In the genomic region with DNA sequence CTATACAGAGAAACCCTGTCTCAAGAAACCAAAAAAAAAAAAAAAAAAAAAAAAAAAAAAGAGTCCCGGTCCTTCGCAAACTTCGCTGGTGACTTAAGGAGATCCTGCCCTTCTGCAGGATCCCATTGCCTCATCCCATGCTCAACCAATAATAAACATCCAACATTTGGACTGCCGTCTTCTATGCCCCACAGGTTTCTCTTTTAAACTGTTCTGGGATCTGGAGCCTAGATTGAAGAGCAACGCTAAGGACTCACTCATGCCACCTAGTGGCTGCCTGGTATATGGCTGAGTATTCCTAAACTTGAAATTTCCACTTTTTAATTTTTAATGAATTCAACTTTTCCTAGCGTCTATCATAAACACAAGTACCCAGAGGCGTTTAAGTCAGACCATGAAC, we compare ENCODE assay signal across 9 mouse cellular contexts. TPM values are rescaled to one million over a fixed set of nuclear protein-coding genes. Genes with fewer than 3 reads are reported as not detected.
A peak's percentile ranks its signal among the peaks of the same experiment; 100 is the strongest.
DNase-seq lines count a peak whose midpoint lies in the region; ATAC-seq and TF ChIP-seq lines count a peak whose summit lies in the region.
"Had no signal": no experiment of that assay in that cellular context is flagged by ENCODE, and none has a peak within 500 bp of the region (broad histone marks: within the 10 kb centered on the region; RNA-seq: fewer than 3 reads in every experiment).

No protein-coding gene starts in this region.

- peak overlapping the region; percentile 64 for H3K4me3 ChIP-seq in gastrocnemius, adult 2 months
- peak overlapping the region; percentile 16; the same call in 1 of the 2 replicates for H3K4me3 ChIP-seq in kidney, embryonic 15.5 days (replicated peaks)
- H3K4me3 ChIP-seq in lung, embryonic 14.5 days (ENCODE audit: low read depth, low read length), result no peak overlapping the region
- H3K4me3 ChIP-seq: midbrain, embryonic 12.5 days had no signal

- DNase-seq in gastrocnemius, adult 2 months, result peak; percentile 65
- DNase-seq in gastrocnemius, postnatal 25 days, result no peak
- DNase-seq in MN1 (ENCODE audit: low spot score), result peak; percentile 63
- peak; percentile 54 to 80 for DNase-seq in cerebellum, postnatal 25 days
- peak; percentile 49 for DNase-seq in heart, adult 8-10 months (ENCODE audit: low spot score)
- DNase-seq in lung, embryonic 14.5 days, result peak; percentile 92
- DNase-seq in right cerebral cortex, postnatal 25 days, result peak; percentile 50

- no peak overlapping the region for H3K9ac ChIP-seq in kidney, embryonic 15.5 days
- no peak overlapping the region for H3K9ac ChIP-seq in lung, embryonic 14.5 days
- H3K9ac ChIP-seq: midbrain, embryonic 12.5 days had no signal

- no peak overlapping the region for H3K27ac ChIP-seq in gastrocnemius, adult 2 months
- no peak overlapping the region for H3K27ac ChIP-seq in kidney, embryonic 15.5 days
- no peak overlapping the region for H3K27ac ChIP-seq in lung, embryonic 14.5 days (ENCODE audit: low read depth)
- H3K27ac ChIP-seq: midbrain, embryonic 12.5 days had no signal

- H3K27me3 ChIP-seq in kidney, embryonic 15.5 days, result no peaks in the 10 kb centered on the region
- H3K27me3 ChIP-seq in lung, embryonic 14.5 days (ENCODE audit: insufficient read depth, low read length), result no peaks in the 10 kb centered on the region; the same call in 1 of the 2 replicates
- H3K27me3 ChIP-seq: midbrain, embryonic 12.5 days had no signal

- peak overlapping the region; percentile 31 for H3K4me2 ChIP-seq in kidney, embryonic 15.5 days
- peak overlapping the region; percentile 41; the same call in 1 of the 2 replicates for H3K4me2 ChIP-seq in lung, embryonic 14.5 days
- H3K4me2 ChIP-seq: midbrain, embryonic 12.5 days had no signal

- no peaks in the 10 kb centered on the region for H3K36me3 ChIP-seq in kidney, embryonic 15.5 days
- H3K36me3 ChIP-seq in lung, embryonic 14.5 days (ENCODE audit: insufficient read depth), result no peaks in the 10 kb centered on the region
- H3K36me3 ChIP-seq: midbrain, embryonic 12.5 days had no signal

- peaks cover 14% of the 10 kb centered on the region; the same call in 1 of the 2 replicates for H3K4me1 ChIP-seq in kidney, embryonic 15.5 days
- no peaks in the 10 kb centered on the region for H3K4me1 ChIP-seq in lung, embryonic 14.5 days (ENCODE audit: insufficient read depth)
- H3K4me1 ChIP-seq: midbrain, embryonic 12.5 days had no signal

- intact Hi-C loops in gastrocnemius, adult 2 months (cut with DNase I), result loop anchor here (1.0 to 10.0 kb wide), 6 partner anchors 67 to 656 kb away; no protein-coding TSS in a partner anchor

- 9% methylated on average over 7 of the region's 7 CpGs for WGBS in kidney, embryonic 15.5 days
- WGBS in lung, embryonic 14.5 days, result 11% methylated on average over 7 of the region's 7 CpGs

- no peak for ATAC-seq in kidney, embryonic 15.5 days (replicated peaks; ENCODE audit: low FRiP score)
- no peak; the same call in 1 of the 2 replicates for ATAC-seq in lung, embryonic 14.5 days (ENCODE audit: insufficient read depth)

- peak; percentile 95; the same call in 1 of the 2 replicates for TF ChIP-seq CTCF in gastrocnemius, adult 2 months (IDR thresholded peaks at IDR 0.05)
- TF ChIP-seq CTCF in lung, embryonic 14.5 days (IDR thresholded peaks at IDR 0.05; ENCODE audit: low read depth), result peak; percentile 85

- no peaks in the 10 kb centered on the region for H3K9me3 ChIP-seq in kidney, embryonic 15.5 days (replicated peaks)
- no peaks in the 10 kb centered on the region for H3K9me3 ChIP-seq in lung, embryonic 14.5 days (ENCODE audit: low read depth, low read length)
- H3K9me3 ChIP-seq: midbrain, embryonic 12.5 days had no signal

RNA-seq across cellular contexts. Expression of a gene that starts 23.1 kb away (rescaled TPM):
- 1 to 10 TPM; 4.1 to 4.8 TPM for total RNA-seq in gastrocnemius, adult 2 months (2021)
- total RNA-seq in gastrocnemius, postnatal 25 days (2021), result 1 to 10 TPM; 5.4 to 5.5 TPM
- under 1 TPM in 3 of 4 experiments, not detected in 1; 0.22 to 0.78 (median 0.22) TPM for total RNA-seq in heart, adult 8-10 months (2022)
- polyA plus RNA-seq in kidney, embryonic 15.5 days (2015; fragmentation: Nextera tagmentation; extraction: Ambion mirVana), result 0.37 and 0.40 TPM in 2 replicates
- 0.30 TPM in 1 of 2 replicates, not detected in the other for polyA plus RNA-seq in lung, embryonic 14.5 days (2014; fragmentation: Nextera tagmentation; extraction: Ambion mirVana)
- polyA plus RNA-seq: midbrain, embryonic 12.5 days had no signal
